Mouse (Mus musculus) neural tube, postnatal 0 days (tissue): ENCODE measurements around the gene Tigd3. TPM values are rescaled to one million over a fixed set of nuclear protein-coding genes. Genes with fewer than 3 reads are reported as not detected.

ENCODE experiments used
- polyA plus RNA-seq: library from polyadenylated mRNA; unstranded; fragments of >200 nt; fragmentation: Nextera tagmentation; extraction: Ambion mirVana; gene quantifications from 2 replicates; pipeline ENCODE4 v1.2.1, GENCODE M21; 2015

Tigd3 gene
- polyA plus RNA-seq = 6.3 and 8.0 TPM in 2 replicates

DNA sequence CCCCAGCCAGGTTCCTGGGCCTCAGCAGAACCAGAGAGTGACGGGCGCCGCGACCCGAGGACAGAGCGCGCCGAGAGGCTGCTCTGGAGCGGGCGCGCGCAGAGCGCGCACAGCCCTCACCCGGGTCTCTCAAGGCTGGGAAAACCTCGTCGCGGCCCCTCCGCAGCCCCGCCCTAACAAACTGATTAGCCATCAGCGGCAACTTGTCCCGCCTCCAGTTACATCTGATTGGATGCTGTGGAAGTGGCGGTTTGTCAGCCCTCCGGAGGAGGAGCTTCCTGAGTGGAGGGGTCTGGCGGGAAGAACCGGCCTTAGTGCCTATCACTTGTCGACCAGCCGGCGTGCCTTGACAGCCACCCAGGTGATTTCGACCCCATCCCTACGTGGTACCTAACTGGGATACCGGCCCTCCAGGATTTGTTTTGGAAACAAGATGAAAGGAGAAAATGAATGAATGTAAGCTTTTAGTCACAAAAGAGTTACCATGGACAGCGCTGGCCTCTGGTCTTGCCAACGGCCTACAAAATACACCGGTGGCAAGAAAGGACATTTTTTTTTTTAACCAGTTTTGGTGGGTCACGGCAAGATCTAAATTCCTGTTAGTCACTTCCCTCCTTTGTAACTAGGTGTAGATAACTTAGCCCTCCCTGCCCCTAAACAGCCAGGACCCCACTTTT lies at the start of gene Tigd3:
Gene Tigd3, minus strand, starts transcription at position 148 of the 677 bp plus-strand sequence.

DNA sequence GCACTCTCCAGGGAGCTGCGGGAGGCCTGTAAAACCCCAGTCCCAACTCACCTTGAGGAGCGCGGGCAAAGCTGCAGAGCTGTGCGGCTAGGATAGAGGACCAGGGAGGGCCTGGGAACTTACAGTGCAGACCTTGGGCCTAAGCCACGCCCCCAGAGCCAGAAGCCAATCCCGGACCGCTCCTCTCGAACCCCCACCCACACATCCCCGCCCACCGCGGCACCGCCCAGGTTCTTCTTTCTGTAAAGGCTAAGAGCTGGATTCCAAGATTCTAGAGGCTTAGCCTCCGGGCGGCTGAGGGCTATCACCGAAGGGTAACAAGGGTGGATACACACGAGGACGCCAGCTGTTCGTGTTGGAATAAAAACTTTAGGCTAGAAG lies 30.8 kb upstream of the Tigd3 start, which contains the start of gene Cdc42ep2:
Gene Cdc42ep2, minus strand, starts transcription at position 104 of the 381 bp plus-strand sequence.

DNA sequence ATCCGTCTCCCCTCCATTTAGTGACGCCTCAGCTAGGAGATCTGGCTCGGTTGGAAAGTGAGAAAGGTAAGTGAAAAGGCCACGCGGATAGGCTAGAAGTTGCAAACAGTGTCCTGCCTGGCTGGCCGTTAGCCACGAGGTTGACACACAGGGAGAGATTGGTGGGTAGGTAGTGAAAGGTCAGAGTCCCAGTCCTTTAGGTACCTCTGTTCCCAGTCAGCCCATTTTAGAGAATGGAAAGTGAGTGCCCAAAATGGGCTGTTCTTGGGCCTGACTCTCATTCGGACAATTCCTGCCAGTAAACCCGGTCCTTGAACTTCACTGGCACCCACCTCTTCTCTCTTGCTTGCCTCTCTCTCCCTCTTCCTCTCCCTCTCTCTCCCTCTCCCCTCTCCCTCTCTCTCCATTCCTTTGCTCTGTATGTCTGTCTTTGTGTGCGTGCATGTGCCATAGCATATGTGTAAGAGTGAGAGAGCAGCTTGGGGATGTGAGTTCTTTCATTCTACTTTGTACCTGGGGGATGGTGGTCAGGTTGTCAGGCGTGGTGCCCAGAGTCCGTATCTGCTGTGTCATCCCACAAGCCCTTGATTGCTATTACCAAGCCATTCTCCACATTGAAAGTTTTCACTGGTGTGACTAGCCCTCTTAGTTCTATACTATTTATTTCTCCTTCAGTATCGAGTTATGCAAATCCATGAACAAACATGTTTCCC lies 19.2 kb upstream of the Tigd3 start, which contains the start of gene Dpf2:
Gene Dpf2, minus strand, starts transcription at position 4 of the 713 bp plus-strand sequence.

DNA sequence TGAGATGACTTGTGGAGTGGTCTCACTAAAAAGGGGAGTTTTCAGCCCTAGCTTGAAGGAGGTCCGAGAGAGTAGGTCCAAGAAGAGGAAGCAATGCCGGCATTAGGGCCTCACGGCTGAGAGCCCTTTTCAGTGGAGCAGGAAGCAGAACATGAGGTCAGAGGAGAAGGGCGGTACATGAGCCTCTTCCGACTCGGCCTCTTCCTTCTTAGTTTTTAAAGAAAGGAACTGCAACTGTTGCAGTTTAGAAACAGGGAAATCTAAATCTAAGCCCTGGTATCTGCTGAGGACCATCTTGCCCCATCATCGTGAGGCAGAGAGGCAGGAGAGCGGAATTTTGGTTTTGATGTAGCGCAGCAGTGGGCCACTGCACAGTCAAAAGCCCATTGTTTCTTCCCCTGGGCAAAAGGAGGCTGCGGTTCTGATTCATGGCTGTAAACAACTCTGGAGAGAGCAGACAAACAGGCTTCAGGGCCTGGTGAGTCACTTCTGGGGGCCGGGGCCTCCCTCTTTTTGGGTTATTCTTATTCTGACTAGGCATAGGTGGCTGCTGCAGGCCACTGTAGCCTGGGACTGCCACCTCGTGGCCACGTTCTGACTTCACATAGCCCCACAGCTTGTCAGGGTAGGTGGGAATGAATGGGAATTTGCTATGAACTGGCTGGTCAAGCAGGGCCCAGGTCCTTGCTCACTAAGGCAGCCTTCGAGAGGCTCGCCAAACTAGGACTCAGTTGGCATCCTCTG lies 16.2 kb downstream of the Tigd3 start, which contains the start of gene Slc25a45:
Gene Slc25a45, plus strand, starts transcription at position 191 of the 744 bp plus-strand sequence.

DNA sequence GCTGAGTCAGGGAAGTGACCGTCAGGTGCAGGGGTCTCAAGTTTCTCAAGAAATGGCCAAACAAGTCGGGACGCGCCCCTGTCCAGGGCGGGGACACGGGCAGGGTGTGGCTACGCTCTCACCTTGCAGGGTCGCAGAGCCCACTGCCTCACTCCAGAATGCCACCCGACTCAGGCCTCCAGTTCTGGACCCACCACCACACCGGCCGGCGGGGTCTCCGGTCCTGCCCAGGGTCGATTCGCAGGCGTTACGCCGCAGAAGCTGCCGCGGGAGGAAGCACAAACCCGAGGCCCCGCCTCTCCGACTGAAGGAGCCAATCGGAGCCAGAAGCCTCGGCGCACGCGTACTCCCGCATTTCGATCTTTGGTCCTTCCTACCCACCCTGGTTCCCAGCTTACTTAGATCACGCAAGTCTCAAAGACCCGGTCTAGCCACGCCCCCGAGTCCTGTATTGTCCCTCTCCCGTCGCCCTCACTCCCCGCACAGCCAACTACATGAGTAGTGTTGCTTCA lies 18.9 kb downstream of the Tigd3 start, which contains the start of gene Frmd8:
Gene Frmd8, minus strand, starts transcription at position 306 of the 512 bp plus-strand sequence.

Other genes starting within 250 kb of the Tigd3 start
- gene Sipa1, start 230.4 kb downstream of the Tigd3 start, polyA plus RNA-seq = 22.6 and 22.9 TPM in 2 replicates
- 10.7 and 12.0 TPM in 2 replicates for gene Map3k11, start 205.4 kb downstream of the Tigd3 start, polyA plus RNA-seq
- gene Pcnx3, start 205.2 kb downstream of the Tigd3 start, polyA plus RNA-seq = 16.5 and 22.2 TPM in 2 replicates
- 0.25 and 0.53 TPM in 2 replicates for gene Kcnk7, start 189.8 kb downstream of the Tigd3 start, polyA plus RNA-seq
- gene Ehbp1l1, start 167.8 kb downstream of the Tigd3 start, polyA plus RNA-seq = 39.6 and 46.6 TPM in 2 replicates
- 111 and 124 TPM in 2 replicates for gene Fam89b, start 164.5 kb downstream of the Tigd3 start, polyA plus RNA-seq
- gene Ltbp3, start 153.2 kb downstream of the Tigd3 start, polyA plus RNA-seq = 20.0 and 20.8 TPM in 2 replicates
- gene Scyl1, start 122.7 kb downstream of the Tigd3 start, polyA plus RNA-seq = 75.6 and 85.9 TPM in 2 replicates
- 12.2 and 12.5 TPM in 2 replicates for gene Frmd8, start 18.9 kb downstream of the Tigd3 start, polyA plus RNA-seq
- gene Slc25a45, start 16.3 kb downstream of the Tigd3 start, polyA plus RNA-seq = 2.9 TPM in 2 replicates
- gene Dpf2, start 18.9 kb upstream of the Tigd3 start, polyA plus RNA-seq = 49.1 and 55.8 TPM in 2 replicates
- 18.7 and 21.8 TPM in 2 replicates for gene Cdc42ep2, start 30.7 kb upstream of the Tigd3 start, polyA plus RNA-seq
- 15.5 and 17.6 TPM in 2 replicates for gene Pola2, start 70.1 kb upstream of the Tigd3 start, polyA plus RNA-seq
- gene Slc22a20, start 92.0 kb upstream of the Tigd3 start, polyA plus RNA-seq = not detected in 2 replicates
- 5.2 and 5.8 TPM in 2 replicates for gene Capn1, start 121.7 kb upstream of the Tigd3 start, polyA plus RNA-seq
- 28.0 and 31.6 TPM in 2 replicates for gene Syvn1, start 152.4 kb upstream of the Tigd3 start, polyA plus RNA-seq
- 51.3 and 60.2 TPM in 2 replicates for gene Mrpl49, start 163.6 kb upstream of the Tigd3 start, polyA plus RNA-seq
- 603 and 680 TPM in 2 replicates for gene Fau, start 163.7 kb upstream of the Tigd3 start, polyA plus RNA-seq
- gene Znhit2, start 167.0 kb upstream of the Tigd3 start, polyA plus RNA-seq = 44.4 and 45.4 TPM in 2 replicates
- gene Tm7sf2, start 174.2 kb upstream of the Tigd3 start, polyA plus RNA-seq = 53.5 and 57.5 TPM in 2 replicates
- gene Vps51, start 183.1 kb upstream of the Tigd3 start, polyA plus RNA-seq = 76.7 and 77.3 TPM in 2 replicates
- gene Tmem262, start 185.9 kb upstream of the Tigd3 start, polyA plus RNA-seq = not detected in 2 replicates
- gene Gm28374, start 188.1 kb upstream of the Tigd3 start, polyA plus RNA-seq = 0.75 TPM in 1 of 2 replicates, not detected in the other
- 75.3 and 75.4 TPM in 2 replicates for gene Zfpl1, start 190.8 kb upstream of the Tigd3 start, polyA plus RNA-seq
- 2.8 and 3.1 TPM in 2 replicates for gene Cdca5, start 190.8 kb upstream of the Tigd3 start, polyA plus RNA-seq
- gene AC131692.1, start 200.3 kb upstream of the Tigd3 start, polyA plus RNA-seq = not detected in 2 replicates
- 0.27 TPM in 2 replicates for gene Naaladl1, start 211.6 kb upstream of the Tigd3 start, polyA plus RNA-seq
- 53.9 and 58.0 TPM in 2 replicates for gene Sac3d1, start 224.5 kb upstream of the Tigd3 start, polyA plus RNA-seq
- gene Snx15, start 234.2 kb upstream of the Tigd3 start, polyA plus RNA-seq = 51.8 and 61.0 TPM in 2 replicates
- gene Batf2, start 246.8 kb upstream of the Tigd3 start, polyA plus RNA-seq = 0.18 TPM in 1 of 2 replicates, not detected in the other
- gene Arl2, start 247.4 kb upstream of the Tigd3 start, polyA plus RNA-seq = 163 TPM in 2 replicates